Mouse (Mus musculus): Measurements from ENCODE around the gene Rab5if.
"Not testable (repeated sequence)": the region's sequence is repeated elsewhere in the genome, so short reads cannot be mapped to it uniquely, and the experiment has no call there.

The Rab5if gene

DNA sequence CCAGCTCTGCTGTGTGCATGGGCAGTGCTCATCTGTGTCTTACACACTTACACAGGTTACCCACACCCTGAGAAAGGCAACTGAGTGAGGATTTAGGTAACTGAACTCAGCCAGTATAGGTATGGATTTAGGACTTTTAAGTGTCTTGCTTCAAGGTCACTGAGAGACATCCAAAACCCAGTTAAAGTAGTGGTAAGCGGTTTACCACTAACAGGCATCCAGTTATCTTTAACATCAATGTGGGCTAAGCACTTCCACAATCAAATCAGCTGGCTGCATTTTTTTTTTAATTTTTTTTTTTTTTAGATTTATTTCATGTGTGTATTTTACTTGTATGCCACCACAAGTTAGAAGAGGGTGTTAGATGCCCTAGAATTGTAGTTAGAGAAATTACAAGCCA lies 6.6 kb upstream of the Rab5if start:
- no peak for DNase-seq

DNA sequence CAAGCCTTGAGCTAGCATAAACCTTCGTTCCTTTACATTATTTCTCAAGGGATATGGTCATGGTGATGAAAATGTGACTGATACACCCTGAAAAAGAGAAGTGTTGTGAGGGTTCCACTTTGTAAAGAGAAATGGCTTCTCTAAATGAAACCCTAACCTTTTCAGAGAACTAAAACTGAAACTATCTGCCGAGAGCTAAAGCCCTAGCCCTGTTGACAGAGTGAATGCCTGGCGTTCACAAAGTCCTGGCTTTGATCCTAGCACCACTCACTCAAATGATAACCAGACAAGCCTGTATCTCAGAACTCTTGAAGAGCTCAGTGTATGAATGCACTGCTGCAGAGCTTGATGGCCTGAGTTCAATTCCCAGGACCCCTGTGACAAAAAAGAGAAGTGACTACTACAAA lies 5.5 kb upstream of the Rab5if start:
- DNase-seq = peak in 1 of 2 experiments; percentile 9

DNA sequence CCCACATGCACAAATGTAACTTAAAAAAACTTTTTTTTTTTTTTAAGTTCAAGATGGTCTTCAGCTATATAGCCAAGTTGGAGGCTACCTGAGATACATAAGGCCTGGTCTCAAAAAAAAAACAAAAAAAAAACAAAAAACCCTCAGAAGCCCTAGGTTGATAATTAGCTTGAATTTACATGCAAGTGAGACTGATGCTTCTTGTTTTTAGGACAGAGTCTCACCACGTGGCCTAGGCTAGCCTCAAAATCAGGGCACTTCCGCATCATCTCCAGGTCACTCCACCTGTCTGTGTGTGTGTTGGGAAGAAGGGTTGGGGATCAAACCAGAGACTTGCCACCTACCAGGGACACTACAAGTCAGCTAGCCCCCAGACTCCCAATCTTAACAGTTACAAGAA lies 5.1 kb upstream of the Rab5if start, which contains the start of gene 4930518I15Rik:
TSS of gene 4930518I15Rik (minus strand) at position 112 of the 400 bp plus-strand sequence.
- DNase-seq = no peak

DNA sequence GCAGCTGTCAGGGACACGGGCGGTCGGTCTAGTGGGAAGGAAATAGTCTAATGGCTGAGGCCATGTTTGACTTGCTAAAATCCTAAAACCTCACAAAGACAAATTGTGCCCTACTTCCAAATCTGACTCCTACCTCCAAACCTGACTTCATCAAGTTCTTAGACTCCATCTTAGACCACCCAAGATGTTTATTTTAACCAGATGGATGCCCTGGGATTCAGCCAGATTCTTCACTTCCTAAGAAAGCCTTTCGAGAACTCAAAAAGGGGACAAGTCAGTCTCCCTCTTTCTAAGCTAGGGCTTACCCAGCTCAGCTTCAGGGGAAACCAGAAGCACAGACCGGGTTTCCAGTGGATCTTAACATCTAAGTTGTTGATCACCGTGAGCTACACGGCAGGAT lies 4.3 kb upstream of the Rab5if start:
- no peak for DNase-seq

DNA sequence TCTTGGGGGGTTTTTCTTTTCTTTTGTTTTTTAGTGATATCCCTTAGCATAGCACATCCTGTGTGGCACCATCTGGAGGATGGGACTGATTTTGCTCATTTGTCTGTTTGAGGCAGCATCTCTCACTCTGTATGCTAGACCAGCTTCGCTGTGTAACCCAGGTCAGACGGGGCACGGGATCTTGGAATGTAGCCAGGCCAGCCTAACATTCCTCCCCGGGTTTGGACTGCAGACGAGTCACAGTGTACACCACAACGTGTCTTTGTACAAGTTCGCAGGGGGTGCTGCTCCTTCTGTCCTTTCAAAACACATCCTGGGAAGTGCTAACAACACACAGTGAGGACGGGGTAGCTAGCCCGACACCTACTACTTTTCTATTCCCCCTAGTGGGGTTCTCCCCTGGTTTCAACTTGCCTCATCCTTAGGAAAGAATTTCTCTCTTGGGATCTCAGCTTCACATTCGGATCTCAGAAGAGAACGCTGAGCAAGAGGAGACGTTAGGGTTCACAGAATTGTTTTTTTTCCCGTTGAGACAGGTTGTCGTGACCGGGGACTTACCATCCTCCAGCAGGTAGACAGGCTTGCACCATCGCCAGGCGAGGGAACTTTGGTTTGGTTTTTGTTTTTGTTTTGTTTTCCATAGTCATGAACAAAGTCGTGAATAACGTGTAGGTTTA lies 749 bp upstream of the Rab5if start:
- peak in 1 of 2 experiments; percentile 18 for DNase-seq

DNA sequence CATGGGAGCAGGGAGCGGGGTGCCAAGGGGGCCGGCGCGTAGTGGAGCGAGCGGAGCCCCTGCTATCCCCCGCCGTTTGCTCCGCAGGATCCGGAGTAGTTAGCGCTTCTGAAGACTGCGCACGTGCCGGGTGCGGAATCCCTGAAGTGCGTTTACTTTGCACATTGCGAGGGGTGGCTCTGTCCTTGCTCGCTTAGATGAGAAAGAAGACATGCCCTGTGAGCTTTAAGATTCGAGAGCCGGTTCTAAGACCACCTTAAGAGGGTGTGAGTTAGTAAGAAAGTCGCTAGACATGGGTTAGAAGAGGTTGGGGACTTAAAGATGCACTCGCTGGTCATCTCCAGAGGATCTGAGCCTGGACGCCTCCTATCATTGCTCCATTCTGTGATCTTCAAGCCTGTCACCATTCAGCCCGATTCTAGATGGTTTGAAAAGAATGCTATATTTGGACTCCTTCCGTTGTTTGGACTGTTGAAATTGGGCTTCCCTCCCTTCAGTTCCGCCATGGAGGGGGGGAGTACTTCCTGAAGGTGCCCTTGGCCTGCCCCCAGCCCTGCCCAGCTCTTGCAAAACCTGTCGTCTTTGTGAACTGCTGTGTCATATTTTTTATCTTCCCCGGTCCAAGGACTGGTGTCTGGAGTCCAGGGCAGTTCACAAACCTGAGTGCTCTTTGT lies 696 bp downstream of the Rab5if start:
- DNase-seq = peak; percentile 31 to 33

DNA sequence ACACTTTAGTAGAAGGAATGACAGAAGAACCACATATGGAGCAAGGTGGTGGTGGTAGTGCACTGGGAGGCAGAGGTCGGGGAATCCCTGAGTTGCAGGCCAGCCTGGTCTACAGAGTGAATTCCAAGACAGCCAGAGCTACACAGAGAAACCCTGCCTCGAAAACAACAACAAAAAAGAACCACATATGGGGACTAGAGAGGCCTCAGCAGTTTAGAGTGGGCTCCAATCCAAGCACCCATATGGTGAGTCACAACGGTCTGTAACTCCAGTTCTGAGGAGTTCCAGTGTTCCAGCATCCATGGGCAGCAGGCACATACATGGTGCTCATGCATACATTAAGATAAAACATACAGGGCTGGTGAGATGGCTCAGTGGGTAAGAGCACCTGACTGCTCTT lies 1.6 kb downstream of the Rab5if start:
- no peak for DNase-seq

DNA sequence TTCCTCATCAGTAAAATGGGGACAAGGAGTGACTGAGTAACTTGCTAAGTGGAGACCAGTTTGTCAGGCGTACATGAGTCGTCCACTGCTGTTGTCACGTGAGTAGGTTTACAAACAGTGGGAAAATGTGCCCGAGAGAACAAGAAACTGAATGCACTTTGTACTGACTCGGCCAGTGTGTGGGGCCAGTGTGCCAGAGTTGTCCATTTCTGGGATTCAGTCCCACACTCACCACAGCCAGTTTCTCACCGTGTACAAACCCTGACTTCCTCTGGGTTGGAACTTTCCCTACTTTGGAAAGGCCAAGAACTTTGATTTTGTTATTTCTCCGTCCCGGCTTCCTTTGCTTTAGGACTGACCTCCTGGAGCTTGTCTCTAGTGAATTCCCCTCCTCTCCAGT lies 6.1 kb downstream of the Rab5if start:
- DNase-seq = no peak

DNA sequence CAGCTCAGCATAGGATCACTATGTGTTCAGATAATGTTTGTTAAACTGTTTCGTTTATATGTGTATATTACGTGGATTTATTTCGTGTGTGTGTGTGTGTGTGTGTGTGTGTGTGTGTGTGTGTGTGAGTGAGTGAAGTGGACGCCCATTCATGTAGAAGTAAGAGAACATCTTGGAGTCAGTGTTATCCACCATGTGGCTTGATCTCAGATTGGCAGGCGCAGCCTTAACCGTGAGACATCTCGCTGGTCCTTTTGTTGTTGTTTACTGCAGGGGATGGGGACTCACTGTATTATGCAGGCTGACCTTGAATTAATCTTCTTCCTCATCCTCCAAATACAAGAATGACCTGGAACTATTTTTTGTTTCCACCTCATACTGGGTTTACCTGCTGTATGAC lies 6.6 kb downstream of the Rab5if start:
- no peak for DNase-seq

DNA sequence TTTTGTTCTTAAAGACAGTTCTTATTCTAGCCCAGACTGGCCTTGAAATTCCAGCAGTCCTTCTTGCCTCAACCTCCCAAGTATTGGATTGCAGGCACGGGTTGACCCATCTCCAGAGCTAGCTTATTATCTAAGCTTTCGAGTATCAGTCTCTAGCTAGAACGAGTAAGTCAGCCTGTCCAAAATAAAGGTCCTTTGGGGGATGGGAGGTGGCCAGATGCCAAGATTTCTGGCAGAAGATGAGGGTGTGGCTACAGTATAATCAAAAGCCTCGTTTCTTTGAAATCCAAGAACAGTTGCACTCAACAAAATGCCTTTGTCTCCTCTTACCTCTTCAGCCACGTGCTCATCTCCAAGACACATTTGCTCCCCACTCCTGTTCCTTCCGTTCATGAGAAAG lies 7.6 kb downstream of the Rab5if start:
- no peak for DNase-seq

DNA sequence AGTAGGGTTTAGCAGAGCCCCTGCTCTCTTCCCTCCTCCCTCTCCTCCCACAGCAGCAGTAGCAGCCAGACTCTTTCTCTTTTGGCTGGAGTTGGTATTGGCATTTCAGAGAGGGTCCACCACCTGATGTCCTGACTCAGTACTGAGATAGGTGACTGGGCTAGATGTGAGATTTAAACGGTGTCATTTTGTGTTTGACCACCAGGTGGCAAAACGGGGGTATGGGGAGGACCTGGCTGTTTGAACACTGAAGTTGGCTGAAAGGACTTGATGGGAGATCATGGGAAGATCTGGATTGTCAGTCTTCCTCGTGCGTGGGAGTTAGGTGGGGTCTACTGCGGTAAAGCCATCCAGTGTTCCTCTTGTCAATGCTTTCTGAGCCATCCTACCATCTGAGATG lies 10.7 kb downstream of the Rab5if start:
- peak in 1 of 2 experiments; percentile 48 for DNase-seq

DNA sequence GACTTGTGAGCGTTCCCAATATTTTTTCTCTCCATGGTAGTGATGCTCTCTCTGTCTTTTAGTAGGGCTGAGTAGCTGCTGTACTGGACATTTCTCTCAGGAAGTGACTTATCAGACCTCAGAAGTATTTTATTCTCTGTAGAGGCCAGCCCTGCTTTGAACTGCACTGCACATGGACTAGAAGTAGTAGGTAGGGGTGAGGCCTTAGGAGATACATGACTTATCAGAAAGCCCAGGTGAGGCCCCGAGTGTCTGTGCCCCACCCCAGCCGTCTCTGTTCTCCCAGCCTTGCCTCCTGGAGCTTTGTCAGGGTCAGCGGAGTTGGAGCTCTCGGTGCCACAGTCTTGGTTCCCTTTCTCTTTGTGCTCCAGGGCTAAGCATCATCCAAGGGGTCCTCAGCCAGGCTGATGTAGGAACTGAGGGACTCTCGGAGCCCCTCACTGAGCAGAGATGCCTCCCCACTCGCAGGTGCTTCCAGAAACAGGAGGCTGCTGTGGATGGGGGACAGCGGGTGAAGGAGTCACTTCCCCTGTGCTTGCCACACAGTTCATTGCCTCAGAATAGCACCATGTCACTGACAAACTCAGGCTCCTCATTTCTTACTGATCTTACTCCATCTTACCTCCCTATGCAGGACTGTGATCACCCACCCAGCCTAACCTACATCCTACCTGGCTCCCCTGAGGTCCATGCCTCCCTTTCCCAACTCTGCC lies 11.3 kb downstream of the Rab5if start:
- no peak for DNase-seq

DNA sequence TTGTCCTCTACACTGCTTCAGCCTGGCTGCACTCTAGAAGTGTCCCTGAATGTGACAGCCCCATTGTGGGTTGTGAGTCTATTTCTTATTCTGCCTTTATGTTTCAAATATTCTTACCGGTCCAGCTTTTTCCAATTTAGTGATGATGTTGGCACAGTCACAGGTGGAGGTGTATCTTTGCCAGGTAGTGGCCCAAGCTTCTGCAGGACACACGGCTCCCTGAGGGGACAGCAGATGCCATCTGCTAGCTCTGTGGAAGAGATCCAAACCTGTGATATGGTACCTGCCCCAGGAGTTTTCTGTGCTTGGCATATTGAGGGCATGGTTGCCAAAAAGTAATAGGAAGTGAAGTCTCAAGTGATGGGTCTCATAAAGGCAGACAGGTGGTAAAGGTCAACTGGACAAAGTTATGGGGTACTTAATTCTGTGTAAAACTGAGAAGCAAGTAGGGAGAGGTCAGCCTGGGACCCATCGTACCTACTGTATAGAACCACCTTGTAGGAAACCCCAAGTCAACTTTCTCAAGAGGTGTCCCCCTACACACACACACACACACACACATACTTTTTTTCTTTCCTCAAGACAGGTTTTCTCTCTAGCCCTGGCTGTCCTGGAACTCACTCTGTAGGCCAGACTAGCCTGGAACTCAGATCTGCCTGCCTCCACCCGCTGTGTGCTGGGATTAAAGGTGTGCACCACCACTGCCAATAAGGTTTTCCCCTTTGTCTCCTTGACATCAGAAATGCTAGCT lies 12.0 kb downstream of the Rab5if start:
- DNase-seq = no peak

DNA sequence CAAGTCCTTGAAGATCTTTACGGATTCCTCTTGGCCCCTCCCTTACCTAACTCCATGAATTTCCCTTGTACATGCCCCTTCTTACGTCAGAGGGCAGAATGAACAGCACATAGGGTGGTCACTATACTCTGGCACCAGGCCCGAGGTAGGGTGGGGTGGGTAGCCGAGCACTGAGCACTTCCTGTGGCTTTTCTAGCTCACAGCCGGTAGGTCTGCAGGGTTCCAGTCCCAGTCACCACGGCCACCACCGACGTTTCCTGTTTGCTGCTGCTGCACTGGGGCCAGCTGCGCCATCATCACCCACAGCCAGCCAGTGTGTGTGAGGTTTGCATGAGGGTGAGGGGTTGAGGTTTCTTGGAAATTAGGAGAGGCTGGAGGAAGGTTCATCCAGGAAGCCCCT lies 14.8 kb downstream of the Rab5if start:
- peak; percentile 35 to 54 for DNase-seq

DNA sequence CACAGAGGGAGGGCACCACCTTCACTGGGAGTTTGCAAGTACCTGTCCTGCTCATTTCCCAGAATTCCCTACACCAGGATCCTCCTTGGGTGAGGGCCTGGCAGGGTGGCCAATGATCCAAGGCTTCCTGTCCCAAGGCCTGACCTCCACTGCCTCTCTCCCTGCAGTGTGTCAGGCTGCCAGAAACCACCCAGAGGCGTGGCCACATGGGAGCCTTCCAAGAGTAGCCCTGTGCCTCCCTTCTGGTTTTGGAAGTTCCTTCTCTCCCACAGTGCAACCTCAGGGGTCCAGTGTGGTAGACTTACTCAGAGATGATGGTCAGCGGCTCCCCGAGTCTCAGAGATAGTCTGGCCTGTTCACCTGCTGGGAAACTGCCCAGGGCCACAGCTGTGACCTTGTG lies 16.6 kb downstream of the Rab5if start:
- no peak for DNase-seq

DNA sequence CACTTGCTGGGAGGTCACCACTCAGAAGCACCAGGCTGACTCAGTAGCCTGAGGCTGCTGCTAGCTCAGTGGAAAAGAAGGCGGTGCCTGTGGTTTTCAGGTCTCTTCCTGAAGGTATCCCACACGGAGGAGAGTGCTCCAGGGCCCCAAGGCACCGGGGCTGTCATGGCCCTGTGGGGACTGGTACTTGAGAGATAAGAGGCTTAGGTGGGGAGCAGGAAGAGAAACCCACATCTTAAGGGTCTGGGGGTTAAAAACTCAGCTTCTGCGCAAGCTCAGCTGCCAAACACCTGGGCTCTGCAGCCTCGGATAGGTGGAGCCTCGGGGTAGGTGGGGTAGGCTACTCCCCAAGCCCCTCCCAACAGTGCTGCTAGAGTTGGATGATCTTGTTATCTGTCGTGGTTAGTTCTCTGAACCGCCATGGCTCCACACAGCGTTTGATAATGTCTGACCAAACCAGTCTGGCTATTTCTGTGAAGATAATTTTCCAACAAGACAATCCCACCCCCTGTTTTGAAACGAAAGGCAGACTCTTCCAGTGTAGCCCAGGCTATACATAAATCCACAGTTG lies 19.6 kb downstream of the Rab5if start:
- DNase-seq = no peak

DNA sequence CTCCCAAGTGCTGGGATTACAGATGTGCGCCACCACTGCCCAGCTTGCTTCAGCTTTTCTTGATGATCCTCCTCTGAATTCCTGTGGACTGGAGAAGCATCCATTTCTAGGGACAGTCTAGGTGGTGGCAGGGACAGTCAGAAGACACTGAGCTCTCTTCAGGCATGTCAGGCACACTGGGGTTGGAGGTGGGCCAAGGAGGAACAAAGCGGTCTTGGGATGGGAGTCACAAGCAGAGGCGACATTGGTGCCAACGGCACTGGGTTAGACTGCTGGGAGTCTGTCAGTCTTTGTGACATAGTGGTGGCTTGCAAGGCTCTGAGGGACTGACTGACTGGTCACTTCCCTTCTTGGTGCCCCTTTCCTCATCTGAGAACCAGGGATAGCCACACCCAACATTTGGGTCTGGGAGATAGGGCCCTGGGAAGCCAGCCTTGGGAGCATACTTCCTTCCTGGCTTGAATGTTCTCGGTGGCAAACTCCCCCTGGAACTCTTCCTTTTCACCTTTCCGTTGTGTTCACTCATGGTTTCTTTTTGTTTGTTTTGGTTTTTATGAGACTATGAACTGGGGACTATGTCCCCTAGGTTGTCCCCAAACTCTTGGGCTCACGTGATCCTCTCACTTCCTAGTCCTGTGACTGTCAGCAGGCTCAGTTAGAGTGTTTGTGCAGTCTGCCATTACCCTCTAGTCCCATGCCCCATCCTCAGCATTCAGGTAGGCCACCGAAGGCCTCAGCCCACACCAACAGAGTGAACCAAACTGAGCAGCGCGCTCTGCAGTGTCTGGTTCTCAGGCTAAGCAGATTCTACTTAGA lies 21.7 kb downstream of the Rab5if start:
- no peak for DNase-seq

DNA sequence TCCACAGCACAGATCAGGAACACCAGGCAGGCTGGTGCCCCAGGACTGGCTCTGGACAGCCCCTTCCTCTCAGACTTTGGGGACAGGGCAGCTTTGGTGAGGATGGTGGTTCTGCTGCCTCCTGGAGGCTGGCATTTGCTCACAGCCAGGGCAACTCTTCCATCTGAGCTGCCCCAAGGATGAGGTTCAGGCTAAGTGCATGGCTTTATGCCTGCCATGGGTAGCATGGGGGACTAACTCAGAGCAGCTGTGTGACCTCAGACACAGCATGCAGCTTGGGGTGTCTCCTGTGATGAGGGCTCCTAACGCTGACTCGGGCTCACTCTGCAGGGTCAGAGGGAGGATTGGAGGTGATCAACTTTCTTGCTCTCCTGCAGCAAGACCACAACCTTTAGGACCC lies 22.7 kb downstream of the Rab5if start:
- DNase-seq = not testable (repeated sequence)

DNA sequence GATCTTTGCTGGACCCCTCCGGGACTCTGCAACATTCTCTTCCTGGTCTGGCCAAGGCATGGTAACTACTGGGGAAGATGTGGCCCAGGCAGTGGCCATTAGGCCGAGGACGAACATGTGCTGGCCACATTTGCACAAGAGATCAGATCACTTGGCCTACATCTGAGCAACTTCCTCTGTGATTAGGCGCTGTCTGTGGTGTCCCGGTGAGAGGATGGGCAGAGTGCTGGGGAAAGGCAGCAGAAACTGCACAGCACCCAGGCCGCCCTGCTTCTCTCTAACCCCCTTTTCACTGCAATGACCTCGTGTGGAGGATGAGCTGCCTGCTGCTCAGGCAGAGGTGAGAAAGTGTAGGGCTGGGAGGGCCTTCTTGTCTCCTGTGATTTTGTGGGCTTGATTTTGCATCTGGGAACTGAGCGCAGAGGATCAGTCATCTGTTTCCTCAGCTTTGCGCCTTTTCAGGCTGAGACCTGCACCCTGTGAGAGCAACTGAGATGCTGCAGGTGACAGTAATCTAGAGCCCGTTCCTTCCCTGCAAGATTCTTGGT lies 23.2 kb downstream of the Rab5if start:
- DNase-seq = no peak

DNA sequence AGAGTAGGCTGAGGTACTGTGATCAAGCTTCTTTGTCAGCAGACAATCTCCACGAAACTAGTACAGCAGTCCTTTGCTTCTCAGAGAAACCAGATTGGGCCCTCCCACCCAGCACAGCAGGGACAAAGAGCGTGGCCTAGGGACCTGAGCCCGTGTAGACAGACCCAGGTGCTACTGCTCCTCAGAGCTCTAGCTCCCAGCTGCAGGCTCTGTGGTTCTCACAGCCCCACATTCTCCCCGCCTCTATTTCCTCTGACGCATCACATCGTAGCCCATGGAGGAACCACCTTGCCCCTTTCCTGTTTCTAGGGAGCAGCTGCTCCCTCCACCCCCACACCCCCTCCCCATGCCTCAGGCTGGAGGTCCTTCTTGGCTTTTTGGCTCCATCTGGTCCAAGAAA lies 24.1 kb downstream of the Rab5if start, which contains the start of gene Sla2:
TSS of gene Sla2 (minus strand) at position 176 of the 400 bp plus-strand sequence.
- DNase-seq = peak; percentile 41 to 45

DNA sequence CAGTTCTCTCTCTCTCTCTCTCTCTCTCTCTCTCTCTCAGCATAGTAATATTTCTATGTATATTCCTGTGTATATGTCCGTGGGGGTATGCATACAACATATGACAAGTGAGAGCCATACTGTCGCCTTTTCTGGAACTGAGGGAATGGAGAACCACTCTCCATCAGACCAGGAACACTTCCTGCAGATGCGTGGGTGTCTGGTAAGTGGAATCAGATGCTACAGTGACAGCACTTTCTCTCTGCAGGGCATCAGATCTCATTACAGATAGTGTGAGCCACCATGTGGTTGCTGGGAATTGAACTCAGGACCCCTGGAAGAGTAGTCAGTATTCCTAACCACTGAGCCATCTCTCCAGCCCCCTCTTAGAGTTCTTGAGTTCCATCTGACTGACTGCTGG lies 25.6 kb downstream of the Rab5if start:
- no peak for DNase-seq

DNA sequence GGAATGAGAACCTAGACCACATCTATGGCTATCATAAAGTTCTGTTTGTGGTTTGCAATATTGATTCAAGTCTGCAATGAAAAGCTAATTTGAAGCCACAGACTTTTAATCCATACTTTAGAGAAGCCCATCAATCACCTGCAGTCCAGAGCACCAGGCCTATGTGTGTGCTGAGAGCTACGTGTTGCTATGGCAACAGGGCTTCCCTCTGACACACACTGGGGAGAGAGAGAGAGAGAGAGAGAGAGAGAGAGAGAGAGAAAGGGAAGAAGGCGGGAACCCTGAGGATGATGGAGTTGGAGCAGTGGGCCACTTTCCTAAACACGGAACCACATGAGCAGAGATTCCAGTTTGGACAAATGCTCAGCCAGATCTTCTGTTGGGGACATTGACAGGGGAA lies 29.3 kb downstream of the Rab5if start:
- DNase-seq = no peak

Measured in spleen, adult 18-20 months (tissue).